Mouse (Mus musculus) G1E (cell line): ENCODE data around the gene St3gal4.

Experiments
- CTCF ChIP-seq: IDR thresholded peaks from 2 replicates; pipeline ENCODE4 v1.5.1; 2012; ENCODE audit warnings: low read depth, low read length, inconsistent platforms, mixed read lengths
- GATA1 ChIP-seq: IDR thresholded peaks from 2 replicates; pipeline ENCODE4 v1.6.1; 2012; ENCODE audit warnings: borderline replicate concordance, low read length, inconsistent platforms, mixed read lengths

GRCm38 (mm10) chr9:35142221-35142620 lies 23.2 kb upstream of the St3gal4 start:
- TF ChIP-seq CTCF (no peak), GATA1 (no peak)
